Mouse (Mus musculus): ENCODE results near the gene Acad12.
"Not testable (repeated sequence)": the region's sequence is repeated elsewhere in the genome, so short reads cannot be mapped to it uniquely, and the experiment has no call there.

GRCm38 (mm10) chr5:121631106-121631647 is 12.4 kb upstream of the Acad12 start:
- TF ChIP-seq CTCF (IDR thresholded peaks at IDR 0.05), result peak; percentile 17; the same call in 1 of the 2 replicates
- TF ChIP-seq EP300 (IDR thresholded peaks at IDR 0.05), result not testable (repeated sequence)
